Mouse (Mus musculus) yolk sac, embryonic 10.5 days (tissue): Measurements from ENCODE around the gene Josd2.

ENCODE experiments used
- DNase-seq: peaks from one replicate; pipeline ENCODE4 v3.0.0-alpha.2; 2017; ENCODE audit warnings: low spot score

The Josd2 gene

DNA sequence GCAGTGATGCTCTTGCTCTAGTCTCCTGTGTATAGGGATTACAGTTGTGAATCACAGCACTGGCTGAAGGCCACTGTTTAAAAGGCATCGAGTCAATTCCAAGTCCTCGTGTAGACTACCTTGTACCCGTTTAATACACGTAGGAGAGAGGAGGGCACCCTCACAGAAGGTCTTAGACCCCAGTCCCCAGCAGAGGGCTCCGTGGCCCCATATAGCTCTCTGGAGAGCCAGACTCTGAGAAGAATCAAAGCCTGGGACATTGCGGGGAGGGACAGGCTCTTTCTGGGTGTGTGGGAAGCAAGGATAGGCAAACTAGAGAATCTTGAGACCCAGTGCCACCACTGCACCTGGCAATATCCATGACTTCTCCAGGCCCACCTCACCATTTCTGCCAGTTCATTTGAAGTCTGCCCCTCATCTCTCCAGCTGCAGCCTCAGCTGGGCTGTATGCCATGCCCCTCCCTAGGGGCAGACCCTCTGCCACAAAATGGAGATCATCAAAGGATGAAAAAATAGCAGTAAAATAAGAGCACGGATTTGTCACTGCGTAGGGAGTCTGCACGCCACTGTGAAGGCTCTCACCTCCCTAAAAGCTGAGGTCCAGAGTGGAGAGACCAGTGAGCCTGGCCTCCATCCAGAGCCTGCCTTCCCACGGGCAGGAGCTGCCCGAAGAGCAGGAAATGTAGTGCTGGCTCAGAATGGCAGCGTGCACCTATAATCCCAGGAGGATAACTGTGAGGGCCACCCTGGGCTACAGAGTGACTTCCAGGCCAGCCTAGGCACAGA is 21.5 kb upstream of the Josd2 start:
- no peak for DNase-seq

DNA sequence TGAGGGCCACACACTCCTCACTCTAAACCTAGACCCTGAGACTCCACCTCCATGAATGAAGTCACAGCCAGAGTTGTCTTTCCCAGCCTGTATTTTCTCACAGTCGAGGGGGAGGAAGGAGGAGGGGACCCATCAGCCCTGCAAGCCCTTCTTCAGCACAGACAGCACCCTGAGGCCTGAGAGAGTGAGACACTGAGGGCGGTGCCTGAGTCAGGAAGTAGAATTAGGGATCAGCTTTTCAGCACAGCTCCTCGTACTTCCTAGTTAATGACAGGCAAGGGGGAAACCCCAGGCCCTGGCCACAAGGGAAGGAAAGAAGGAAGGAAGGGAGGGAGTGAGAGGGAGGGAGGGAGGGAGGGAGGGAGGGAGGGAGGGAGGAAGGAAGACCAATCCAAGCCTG is 14.5 kb upstream of the Josd2 start:
- DNase-seq, result no peak

DNA sequence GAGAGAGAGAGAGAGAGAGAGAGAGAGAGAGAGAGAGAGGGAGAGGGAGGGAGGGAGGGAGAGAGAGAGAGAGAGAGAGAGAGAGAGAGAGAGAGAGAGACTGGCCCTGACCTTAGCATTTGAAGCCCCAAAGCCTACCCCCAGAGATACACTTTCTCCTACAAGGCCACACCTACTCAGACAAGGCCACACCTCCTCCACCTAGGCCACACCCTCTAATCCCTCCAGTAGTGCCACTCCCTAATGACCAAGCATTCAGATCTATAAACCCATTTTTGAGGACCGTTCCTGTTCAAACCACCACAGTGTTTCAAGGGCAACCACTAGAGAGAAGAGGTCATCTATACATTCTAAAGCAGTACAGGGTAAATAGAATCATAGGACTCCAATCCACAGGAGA is 11.5 kb upstream of the Josd2 start:
- DNase-seq, result no peak

DNA sequence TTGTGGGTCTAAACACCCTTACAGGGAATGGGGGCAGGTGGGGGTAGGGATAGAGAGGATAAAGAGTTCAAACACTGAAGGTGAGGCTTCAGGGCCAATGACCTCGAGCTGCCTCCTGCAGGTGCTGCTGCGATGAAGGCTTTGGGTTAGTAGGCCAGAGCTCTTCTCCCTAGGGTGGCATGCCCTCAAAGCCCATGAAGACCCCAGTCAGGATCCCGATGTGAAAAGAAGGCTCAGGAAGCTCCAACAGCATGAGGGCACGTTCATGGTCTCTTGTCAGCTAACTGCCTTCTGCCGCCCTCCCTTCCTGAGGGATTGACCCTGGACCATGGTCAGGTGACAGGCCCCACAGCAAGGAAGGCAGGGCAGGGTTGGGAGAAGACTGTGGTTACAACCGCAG is 7.7 kb upstream of the Josd2 start:
- DNase-seq, result no peak

DNA sequence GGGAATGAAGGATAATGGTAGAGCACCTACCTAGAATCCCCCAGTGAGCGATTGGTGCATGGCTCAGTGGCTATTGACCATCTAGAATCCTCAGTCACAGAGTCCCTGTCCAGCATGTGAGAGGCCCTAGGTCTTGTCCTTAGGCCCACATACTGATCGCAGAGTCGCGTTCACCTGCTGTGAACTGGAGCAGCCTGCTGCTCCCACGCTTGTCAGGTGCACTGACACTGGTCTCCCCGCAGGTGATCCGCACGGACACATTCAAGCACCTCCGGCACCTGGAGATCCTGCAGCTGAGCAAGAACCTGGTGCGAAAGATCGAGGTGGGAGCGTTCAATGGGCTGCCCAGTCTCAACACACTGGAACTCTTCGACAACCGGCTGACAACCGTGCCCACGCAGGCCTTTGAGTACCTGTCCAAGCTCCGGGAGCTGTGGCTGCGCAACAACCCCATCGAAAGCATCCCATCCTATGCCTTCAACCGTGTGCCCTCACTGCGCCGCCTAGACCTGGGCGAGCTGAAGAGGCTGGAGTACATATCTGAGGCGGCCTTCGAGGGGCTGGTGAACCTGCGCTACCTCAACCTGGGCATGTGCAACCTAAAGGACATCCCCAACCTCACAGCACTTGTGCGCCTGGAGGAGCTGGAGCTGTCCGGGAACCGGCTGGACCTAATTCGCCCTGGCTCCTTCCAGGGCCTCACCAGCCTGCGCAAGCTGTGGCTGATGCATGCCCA is 6.8 kb upstream of the Josd2 start:
- no peak for DNase-seq

DNA sequence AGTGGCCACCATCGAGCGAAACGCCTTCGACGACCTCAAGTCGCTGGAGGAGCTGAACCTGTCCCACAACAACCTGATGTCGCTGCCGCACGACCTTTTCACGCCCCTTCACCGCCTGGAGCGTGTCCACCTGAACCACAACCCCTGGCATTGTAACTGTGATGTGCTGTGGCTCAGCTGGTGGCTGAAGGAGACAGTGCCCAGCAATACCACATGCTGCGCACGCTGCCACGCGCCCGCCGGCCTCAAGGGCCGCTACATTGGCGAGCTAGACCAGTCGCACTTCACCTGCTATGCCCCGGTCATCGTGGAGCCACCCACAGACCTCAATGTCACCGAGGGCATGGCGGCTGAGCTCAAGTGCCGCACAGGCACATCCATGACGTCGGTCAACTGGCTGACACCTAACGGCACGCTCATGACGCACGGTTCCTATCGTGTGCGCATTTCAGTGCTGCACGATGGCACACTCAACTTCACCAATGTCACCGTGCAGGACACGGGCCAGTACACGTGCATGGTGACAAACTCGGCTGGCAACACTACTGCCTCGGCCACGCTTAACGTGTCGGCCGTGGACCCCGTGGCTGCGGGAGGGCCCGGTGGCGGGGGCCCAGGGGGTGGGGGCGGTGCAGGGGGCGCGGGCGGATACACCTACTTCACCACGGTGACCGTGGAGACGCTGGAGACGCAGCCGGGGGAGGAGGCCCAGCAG is 6.1 kb upstream of the Josd2 start:
- DNase-seq, result no peak

DNA sequence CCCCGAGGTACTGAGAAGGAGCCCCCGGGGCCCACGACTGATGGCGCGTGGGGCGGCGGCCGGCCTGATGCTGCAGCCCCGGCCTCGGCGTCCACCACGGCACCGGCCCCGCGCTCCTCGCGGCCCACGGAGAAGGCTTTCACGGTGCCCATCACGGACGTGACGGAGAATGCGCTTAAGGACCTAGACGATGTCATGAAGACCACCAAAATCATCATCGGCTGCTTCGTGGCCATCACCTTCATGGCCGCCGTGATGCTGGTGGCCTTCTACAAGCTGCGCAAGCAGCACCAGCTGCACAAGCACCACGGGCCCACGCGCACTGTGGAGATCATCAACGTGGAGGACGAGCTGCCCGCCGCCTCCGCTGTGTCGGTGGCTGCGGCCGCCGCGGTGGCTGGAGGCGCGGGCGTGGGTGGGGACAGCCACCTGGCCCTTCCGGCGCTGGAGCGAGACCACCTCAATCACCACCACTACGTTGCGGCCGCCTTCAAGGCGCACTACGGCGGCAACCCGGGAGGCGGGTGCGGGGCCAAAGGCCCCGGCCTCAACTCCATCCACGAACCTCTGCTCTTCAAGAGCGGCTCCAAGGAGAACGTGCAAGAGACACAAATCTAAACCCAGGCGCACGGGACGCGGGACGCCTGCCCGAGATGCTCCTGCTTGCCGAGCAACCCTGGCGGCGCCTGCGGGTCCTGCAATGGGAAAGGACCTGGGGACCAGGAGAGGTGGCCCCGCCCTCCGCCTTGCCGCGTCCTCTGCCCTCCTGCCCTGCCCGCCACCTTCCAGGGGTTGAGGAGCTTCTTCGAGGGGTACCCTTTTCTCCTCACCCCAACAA is 5.3 kb upstream of the Josd2 start:
- no peak for DNase-seq

DNA sequence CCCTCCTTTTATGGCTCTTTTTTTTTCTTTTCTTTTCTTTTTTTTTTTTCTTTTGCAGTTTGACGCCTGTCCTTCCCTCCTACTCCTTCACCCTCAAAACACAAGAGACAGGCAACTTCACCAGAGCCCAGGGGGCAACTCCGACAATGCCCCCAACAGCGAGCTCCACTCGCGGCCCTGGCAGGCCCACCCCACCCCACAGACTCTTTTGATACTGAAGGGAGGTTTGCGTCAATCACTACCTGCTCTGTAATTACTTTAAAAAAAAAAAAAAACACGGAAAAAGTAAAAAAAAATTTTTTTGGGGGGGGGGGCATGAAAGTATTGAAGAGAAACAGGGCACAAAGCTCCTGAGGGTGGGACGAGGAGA is 4.7 kb upstream of the Josd2 start:
- no peak for DNase-seq

DNA sequence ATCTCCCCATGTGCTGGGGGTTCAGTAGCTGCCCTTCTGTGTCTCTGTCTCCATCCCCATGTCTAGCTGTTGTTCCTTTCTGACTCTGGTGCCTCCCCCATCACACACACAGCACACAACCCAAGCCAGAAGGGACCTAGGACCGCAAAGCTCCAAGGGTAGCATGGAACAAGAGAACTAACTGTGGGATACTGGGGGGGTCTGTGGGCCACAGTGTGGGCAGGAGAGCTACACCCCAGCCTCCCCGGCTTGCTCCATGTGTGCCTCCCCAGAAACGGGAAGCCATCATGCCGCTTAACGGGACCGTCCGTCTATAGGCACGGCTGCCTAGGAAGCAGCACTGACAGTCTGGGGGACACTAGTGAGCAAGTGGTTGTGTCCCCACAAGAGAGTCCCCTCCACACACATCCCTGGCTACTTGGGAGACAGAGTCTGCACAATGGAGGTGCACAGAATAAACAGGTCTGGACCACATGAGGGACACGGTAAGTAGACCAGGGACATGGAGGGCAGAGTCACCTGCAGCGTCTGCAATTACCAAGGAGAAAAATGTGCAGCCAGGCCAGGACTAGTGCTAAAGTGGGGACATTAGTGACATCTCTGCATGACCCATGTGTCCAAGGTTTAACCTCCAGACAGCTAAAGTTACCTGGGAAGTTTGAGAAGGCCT is 4.1 kb upstream of the Josd2 start:
- DNase-seq, result no peak

DNA sequence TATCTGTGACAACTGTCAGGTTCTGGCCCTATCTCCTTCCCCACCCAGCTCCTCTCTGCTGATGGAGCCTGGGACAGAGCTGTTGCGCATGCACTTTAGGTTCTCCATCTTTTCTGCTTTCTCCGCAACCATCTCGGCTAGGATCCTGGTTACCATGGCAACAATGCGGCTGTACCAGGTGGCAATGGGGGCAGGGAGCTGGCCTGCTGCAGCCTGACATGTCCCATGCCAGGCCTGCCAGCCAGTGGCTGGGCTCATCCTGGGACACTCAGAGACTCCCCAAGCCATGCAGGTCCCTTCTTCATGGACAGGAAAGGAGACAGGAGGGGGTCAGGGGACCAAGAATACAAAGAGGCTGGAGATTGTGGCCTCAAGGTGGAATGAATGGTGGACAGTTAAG is 3.3 kb upstream of the Josd2 start:
- DNase-seq, result no peak

DNA sequence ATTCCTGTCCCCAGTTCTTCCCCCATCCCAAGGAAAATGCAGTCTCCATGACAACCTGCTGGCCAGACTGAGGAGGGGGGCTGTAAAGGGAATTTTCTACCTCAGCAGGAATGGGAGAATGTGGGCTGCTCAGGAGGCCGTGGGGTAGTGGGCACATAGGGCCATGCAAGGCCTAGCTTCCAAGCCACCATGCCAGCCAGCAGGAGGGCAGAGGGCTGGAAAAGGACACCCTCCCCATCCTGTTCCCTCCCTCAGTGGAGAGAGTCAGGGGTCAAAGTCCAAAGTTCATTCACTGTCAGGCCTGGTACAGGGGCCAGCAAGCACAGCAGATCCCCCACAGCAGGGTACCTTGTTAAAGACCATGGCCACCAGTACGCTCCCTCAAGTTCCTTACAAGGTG is 2.7 kb upstream of the Josd2 start, which contains the start of gene Aspdh:
Gene Aspdh (plus strand): TSS at position 281 of the 400 bp plus-strand sequence.
- DNase-seq, result peak; percentile 59

DNA sequence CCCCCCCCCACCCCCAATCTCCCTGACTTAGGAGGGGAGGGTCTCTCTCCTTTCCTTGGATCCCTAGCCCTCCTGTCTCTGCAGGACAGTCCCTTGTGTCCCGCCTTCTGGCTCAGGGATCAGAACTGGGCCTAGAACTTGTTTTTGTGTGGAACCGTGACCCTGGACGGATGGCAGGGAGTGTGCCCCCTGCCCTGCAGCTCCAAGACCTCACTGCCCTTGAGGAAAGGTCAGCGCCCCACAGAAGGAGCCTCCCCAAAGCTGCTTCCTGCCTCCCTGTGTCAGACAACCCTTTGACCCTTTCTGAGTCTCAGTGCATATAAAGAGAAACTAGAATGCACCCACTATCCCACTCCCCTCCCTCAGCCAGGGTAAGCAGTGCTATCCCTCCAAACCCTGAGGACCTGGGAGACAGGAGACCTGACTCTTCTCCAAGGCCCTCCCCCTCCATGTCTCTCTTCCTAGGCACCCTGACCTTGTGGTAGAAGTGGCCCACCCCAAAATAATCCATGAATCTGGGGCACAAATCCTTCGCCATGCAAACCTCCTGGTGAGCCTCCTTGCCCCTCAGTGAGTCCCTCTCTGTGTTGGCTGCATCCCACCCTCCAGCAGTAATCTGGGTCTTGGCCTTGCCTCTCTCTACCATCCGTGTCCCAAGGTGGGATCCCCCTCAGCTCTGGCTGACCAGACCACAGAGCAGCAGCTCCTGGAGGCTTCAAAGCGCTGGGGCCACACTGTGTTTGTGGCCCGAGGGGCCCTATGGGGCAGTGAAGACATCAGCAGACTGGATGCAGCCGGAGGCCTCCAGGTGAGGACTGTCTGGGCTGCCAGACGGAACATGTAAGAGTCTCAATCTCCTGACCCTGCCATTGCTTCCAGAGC is 1.5 kb upstream of the Josd2 start:
- no peak for DNase-seq

DNA sequence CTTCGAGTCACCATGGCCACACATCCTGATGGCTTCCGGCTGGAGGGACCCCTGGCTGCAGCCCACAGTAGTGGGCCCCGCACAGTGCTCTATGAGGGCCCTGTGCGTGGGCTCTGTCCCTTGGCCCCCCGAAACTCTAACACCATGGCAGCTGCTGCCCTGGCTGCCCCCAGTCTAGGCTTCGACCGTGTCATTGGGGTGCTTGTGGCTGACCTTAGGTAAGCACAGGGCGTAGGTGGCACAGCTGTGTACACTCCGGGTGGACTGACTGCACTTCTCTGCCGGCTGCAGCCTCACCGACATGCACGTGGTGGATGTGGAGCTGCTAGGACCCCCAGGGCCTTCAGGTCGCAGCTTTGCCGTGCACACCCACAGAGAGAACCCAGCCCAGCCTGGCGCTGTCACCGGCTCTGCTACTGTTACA is 880 bp upstream of the Josd2 start:
- no peak for DNase-seq

DNA sequence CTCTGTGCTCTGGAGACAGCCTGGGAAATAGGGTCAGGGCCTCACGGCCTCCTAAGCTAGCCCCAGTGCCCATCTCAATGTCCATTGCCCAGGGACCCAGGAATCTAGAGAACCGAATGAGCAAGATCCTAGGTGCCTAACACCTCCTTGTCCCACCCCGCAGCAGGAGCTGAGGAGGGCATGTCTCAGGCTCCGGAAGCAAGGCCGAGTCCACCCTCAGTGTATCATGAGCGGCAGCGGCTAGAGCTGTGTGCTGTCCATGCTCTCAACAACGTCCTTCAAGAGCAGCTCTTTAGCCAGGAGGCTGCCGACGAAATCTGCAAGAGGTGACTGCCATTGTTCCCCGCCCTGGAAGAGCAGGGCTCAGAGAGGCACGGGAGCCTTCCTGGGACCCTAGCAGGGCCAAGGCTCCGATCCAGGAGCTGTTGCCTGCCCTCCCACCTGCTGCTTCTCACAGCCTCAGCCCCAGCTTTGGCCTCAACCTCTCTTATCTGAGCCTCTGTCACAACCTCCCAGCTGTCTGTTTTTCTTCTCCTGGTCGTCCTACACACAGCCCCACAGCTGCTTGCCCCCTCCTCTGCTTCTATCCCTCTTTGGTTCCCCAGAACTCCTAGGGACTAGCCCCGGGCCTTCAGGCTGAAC is 985 bp downstream of the Josd2 start:
- DNase-seq, result no peak

DNA sequence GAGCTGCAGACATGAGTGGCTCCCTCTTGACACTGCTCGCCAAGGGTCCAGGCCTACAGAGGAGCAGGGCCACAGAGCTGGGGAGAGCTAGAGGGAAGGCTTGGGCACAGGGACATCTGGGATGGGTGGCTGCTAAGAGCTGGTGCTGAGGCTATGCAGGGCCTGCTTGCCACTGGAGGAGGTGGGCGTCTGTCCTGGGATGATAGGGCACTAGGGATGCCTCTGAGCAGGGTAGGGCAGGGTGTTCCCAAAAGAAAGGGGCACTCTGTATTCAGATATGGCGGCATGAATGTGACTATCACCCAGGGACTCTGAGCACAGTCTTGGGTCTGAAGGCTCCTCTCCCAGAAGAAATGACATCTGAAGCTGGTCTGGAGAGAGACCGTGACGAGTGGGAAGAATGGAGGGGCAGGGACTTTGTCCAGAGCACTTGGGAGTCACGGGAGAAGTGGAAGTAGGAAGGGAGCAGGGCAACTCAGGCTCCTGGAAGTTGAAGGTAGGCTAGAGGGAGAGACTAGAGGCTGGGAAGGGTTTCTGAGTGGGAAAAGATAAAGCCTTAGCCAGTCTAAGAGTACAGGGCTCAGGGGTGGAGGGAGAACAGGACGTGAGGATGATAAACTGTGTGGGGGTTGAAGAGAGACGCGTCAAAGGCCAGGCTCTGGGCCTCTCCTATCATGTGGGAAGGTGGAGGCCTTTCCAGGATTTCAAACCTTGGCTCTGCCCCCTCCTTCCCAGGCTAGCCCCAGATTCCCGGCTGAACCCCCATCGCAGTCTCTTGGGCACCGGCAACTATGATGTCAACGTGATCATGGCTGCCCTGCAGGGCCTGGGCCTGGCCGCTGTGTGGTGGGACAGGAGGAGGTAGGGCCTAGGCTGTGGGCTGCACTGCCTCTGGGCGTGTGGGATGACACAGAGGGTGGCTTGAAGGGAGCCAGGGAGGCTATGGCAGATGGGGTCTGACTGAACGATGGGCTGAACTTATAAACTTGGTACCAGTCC is 2.2 kb downstream of the Josd2 start:
- DNase-seq, result no peak

DNA sequence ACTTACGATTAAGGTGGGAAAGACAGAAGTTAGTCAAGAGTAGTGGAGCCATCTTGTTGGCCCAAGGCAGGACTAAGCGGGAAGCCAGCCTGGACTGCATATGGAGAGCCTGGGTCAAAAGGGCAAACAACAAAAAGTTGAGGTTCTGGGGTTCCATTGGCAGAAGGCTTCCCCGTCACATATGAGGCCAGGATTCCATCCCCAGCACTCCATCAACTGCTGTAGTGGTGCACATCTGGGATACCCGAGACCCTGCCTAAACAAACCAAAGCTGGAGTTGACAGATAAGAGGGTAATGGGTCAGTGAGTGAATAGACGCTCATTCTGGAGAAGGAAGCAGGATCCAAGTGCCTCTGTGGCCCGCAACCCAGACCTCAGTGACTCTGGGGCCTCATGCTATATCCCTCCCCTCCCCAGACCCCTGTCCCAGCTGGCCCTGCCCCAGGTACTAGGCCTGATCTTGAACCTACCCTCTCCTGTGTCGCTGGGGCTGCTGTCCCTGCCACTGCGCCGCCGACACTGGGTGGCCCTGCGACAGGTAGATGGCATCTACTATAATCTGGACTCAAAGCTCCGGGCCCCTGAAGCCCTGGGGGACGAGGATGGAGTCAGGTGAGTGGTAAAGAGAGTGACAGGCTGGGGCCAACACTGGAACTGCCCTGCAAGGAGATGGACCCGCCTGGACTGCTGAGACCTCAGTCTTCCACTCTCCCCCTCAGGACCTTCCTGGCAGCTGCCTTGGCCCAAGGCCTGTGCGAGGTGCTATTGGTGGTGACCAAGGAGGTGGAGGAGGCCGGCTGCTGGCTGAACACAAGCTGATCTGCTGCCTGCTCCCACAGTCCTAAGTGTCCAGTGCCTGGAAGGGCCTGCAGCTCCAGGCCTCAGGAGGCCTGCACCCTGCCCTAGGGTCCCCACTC is 3.2 kb downstream of the Josd2 start:
- DNase-seq, result no peak

DNA sequence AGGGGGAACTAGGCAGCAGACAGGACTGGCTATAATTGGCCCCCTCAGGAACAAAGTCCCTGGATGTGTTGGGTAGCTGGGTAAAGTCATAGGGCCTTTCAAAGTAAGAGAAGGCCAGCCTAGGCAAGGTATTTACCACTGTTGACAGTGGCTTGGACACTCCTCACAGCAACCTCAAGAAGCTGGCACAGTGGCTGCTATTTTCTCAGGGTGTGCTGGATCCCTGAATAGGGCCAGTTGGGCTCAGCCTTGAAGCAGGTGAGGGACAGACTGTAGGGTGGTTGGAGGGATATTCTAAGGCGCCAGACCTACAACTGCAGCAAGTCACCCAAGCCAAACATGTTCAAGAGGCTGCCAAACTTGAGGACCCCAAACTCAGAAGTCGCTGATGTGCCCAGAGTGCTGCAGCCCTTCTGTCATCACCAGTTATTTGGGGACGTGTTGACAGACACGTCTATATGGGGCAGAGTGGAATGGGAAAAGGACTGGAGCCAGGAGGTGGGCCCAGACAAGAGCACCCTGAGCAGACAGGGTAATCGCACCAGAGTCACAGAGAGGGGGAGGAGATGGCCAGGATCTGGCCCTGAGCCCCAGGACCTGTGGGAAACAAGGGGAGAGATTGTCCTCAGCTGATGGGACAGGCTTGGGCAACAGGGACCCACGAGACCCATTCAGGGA is 4.2 kb downstream of the Josd2 start:
- no peak for DNase-seq
